Mouse (Mus musculus) kidney, adult 2 months (tissue): ENCODE data around the gene Timmdc1. TPM values are rescaled to one million over a fixed set of nuclear protein-coding genes. Genes with fewer than 3 reads are reported as not detected.

Source experiments
- DNase-seq: peaks from one replicate; pipeline ENCODE4 v3.0.0; 2021
- H3K27ac ChIP-seq: fragments of 200-500 bp; 2 replicates; pipeline ENCODE4 v1.5.1; 2012; ENCODE audit warnings: low read depth, low read length, control low read depth, inconsistent platforms; ENCODE audit not compliant: insufficient read depth
- H3K27me3 ChIP-seq: fragments of 200-500 bp; replicated peaks from 2 replicates; pipeline ENCODE4 v1.6.1; 2012; ENCODE audit warnings: mild to moderate bottlenecking, moderate library complexity, low read length, inconsistent platforms; ENCODE audit not compliant: control insufficient read depth, insufficient read depth
- H3K36me3 ChIP-seq: fragments of 200-500 bp; 2 replicates; pipeline ENCODE4 v1.6.1; 2012; ENCODE audit warnings: mild to moderate bottlenecking, moderate library complexity, low read length, inconsistent platforms; ENCODE audit not compliant: control insufficient read depth, insufficient read depth
- H3K4me1 ChIP-seq: fragments of 200-500 bp; 2 replicates; pipeline ENCODE4 v1.6.1; 2011; ENCODE audit warnings: low read length; ENCODE audit not compliant: control insufficient read depth, insufficient read depth
- H3K4me3 ChIP-seq: fragments of 200-500 bp; 2 replicates; pipeline ENCODE4 v1.5.1; 2011; ENCODE audit warnings: mild to moderate bottlenecking, low read depth, low read length, control low read depth; ENCODE audit not compliant: insufficient read depth
- CTCF ChIP-seq: fragments of 200-500 bp; conservative IDR thresholded peaks from 2 replicates; pipeline ENCODE4 v1.5.1; 2011; ENCODE audit warnings: low read depth, mild to moderate bottlenecking, control low read depth, low read length, moderate library complexity, mixed read lengths; ENCODE audit not compliant: insufficient read depth, insufficient read length
- POLR2A ChIP-seq: fragments of 200-500 bp; IDR thresholded peaks from one replicate; pipeline ENCODE4 v1.6.1; 2011; ENCODE audit warnings: low read depth, low read length, control low read depth
- WGBS: fragments of 180-500 bp; shearing (Covaris S2); methylation state at CpG from one replicate; pipeline ENCODE4 v1.1.7; 2018; 5-methylcytosine and 5-hydroxymethylcytosine counted together
- polyA plus RNA-seq: library from polyadenylated mRNA; depleted of rRNA; stranded (reverse); fragments of >200 nt; gene quantifications from 2 replicates; pipeline ENCODE4 v1.2.3, GENCODE M21; 2012

The Timmdc1 gene
- polyA plus RNA-seq, 1 experiment: 16.5 TPM

- Histone ChIP-seq H3K4me3 (no peak overlapping the region), H3K27ac (no peak overlapping the region), H3K36me3 (no peaks in the 10 kb centered on the region), H3K4me1 (no peaks in the 10 kb centered on the region), H3K27me3 (no peaks in the 10 kb centered on the region)
- WGBS: 65% methylated on average over 8 of the region's 8 CpGs
- no peak for TF ChIP-seq POLR2A
- no peak for TF ChIP-seq CTCF
- DNase-seq: no peak
These were observed 60.7 kb downstream of the Timmdc1 start for GRCm38 (mm10) chr16:38461749-38462148.

- no peak overlapping the region for H3K4me3 ChIP-seq
- H3K27me3 ChIP-seq: no peaks in the 10 kb centered on the region
- H3K4me1 ChIP-seq: no peaks in the 10 kb centered on the region
- H3K27ac ChIP-seq: no peak overlapping the region
- DNase-seq: no peak
- TF ChIP-seq POLR2A (no peak), CTCF (no peak)
- no peaks in the 10 kb centered on the region for H3K36me3 ChIP-seq
- WGBS: 90% methylated on average over 4 of the region's 4 CpGs
These were observed 62.5 kb downstream of the Timmdc1 start for GRCm38 (mm10) chr16:38459990-38460389.

GRCm38 (mm10) chr16:38458600-38459280 is 63.7 kb downstream of the Timmdc1 start:
- WGBS: 76% methylated on average over 6 of the region's 6 CpGs
- TF ChIP-seq POLR2A: no peak
- TF ChIP-seq CTCF: no peak
- Histone ChIP-seq H3K36me3 (no peaks in the 10 kb centered on the region), H3K4me1 (no peaks in the 10 kb centered on the region), H3K27ac (no peak overlapping the region), H3K4me3 (no peak overlapping the region), H3K27me3 (no peaks in the 10 kb centered on the region)
- DNase-seq: no peak

DNA sequence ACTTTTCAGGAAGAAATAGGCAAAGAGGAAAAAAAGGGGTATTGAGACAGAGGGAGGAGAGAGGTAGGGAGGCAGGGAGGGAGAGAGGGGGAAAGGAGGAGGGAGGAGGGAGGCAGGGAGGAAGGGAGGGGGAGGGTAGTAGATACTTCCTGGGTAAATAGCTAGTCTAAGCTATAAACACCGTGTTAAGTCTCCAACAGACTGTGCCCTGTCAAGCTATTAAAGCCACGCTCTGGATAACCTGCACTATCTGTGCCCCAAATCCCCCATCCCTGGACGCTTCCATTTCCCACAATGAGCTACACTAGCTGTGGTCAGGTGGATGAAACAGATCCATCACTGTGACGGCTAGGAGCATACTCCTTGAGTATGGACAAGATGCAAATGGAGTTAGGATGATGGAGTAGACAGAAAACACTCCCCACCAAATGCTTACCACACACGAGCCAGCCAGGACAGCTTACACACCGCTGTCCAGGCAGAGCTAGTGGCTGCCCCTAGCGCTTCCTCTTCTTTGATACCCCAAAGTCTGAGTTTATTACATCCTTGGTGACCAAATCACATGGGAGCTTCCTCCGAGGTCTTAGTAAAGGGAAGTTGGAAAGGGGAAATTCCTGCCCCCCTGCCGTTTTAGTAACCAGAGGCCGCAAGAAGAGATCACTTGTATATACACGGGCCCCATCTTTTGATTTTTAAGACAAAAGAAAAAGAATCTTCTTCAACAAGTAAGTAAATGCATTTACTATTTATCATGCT is 65.5 kb downstream of the Timmdc1 start:
- Histone ChIP-seq H3K36me3 (no peaks in the 10 kb centered on the region), H3K27ac (no peak overlapping the region), H3K27me3 (no peaks in the 10 kb centered on the region), H3K4me1 (no peaks in the 10 kb centered on the region), H3K4me3 (no peak overlapping the region)
- DNase-seq: peak; percentile 11
- 63% methylated on average over 11 of the region's 11 CpGs for WGBS
- TF ChIP-seq POLR2A (no peak), CTCF (no peak)

DNA sequence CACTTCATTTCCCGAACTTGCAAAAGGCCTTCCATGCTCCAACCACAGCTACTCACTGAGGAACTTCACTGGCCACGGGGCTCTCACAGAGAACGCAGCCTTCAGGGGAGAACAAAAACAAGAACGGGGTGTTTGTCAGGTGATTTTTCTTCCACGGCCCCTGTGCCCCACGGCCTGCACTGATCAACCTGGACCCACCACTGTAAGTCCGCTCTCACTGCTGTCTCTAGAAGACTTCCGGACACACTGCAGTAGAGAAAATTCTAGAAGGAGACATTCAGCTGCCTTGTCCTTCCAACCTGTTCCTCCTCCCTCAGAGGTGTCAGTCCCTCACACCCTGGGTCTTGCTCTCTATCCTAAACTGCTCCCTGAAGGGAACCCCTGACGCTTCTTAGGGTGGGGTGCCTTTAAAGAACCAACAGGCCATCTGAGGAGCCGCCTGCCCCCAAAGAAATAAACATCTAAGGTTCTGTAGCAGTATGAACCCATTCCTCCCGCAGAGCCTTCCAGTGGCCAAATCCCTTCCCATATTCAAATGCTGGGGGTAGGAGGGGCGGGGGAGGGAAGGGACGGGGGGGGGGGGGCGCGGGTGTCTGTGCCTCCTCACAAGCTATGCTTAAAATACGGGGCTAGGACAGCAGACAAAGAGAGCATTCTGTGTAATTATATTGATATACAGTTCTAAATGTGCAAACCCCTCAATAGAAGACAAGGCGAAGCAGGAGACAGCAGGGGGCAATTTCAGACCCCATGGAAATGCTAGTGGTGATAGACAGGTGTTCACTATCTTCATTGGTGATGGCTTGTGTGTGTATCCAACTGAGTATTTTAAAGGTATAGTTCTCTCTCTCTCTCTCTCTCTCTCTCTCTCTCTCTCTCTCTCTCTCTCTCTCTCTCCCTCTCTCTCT is 66.7 kb downstream of the Timmdc1 start, which contains the start of gene Cd80:
Cd80 (plus strand) TSS at position 51 of the 908 bp plus-strand sequence.
- no peaks in the 10 kb centered on the region for H3K36me3 ChIP-seq
- H3K27ac ChIP-seq: no peak within 1 kb of the TSS
- H3K27me3 ChIP-seq: no peaks in the 10 kb centered on the region
- TF ChIP-seq CTCF: no peak
- TF ChIP-seq POLR2A: no peak
- H3K4me1 ChIP-seq: no peaks in the 10 kb centered on the region
- 74% methylated on average over 17 of the region's 17 CpGs for WGBS
- no peak for DNase-seq
- H3K4me3 ChIP-seq: no peak within 1 kb of the TSS

DNA sequence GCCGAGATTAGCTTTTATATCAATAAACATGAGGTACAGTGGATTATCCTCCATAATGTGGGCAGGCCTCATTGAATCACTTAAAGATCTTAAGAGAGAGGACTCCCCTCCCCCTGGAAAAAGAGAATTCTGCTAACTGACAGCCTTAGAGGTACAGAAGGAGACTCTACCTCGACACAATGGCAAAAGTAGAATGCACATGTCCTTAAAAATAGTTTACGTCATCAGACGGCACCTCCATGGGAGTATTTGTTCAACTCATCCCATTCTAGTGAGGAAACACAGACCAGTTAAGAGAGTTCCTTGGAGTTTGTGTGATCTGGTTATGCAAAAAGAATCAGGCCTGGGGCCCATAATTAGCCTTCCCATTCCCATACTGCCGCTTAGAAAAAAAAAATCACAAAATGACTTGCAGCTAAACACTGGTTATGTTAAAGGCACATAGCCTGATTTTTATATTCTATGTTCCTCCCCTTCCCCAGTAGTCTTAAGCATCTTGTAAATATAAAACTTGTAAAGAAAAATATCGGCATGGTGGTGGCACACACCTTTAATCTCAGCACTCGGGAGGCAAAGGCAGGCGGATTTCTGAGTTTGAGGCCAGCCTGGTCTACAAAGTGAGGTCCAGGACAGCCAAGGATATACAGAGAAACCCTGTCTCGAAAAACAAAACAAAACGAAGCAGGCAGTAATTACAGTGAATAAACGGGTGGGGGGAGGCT is 67.8 kb downstream of the Timmdc1 start:
- no peak for TF ChIP-seq CTCF
- H3K27me3 ChIP-seq: no peaks in the 10 kb centered on the region
- H3K4me3 ChIP-seq: no peak overlapping the region
- H3K36me3 ChIP-seq: no peaks in the 10 kb centered on the region
- H3K4me1 ChIP-seq: no peaks in the 10 kb centered on the region
- 75% methylated on average over 11 of the region's 11 CpGs for WGBS
- no peak for DNase-seq
- H3K27ac ChIP-seq: no peak overlapping the region
